In genomic region chr3:147796524-147796923, GRCm38 (mm10) we compare ENCODE assay signal across 23 mouse cellular contexts.
DNase-seq lines count a peak whose midpoint lies in the region; ATAC-seq lines count a peak whose summit lies in the region.
"Had no signal": no experiment of that assay in that cellular context is flagged by ENCODE, and none has a peak within 500 bp of the region (broad histone marks: within the 10 kb centered on the region; RNA-seq: fewer than 3 reads in every experiment).

No protein-coding gene starts in this region.

- H3K9ac ChIP-seq in heart, embryonic 16.5 days (ENCODE audit: low read length) = no peak overlapping the region
- H3K9ac ChIP-seq in heart, embryonic 12.5 days = no peak overlapping the region
- H3K9ac ChIP-seq: forebrain, postnatal 0 days; neural tube, embryonic 15.5 days had no signal

- peaks cover 3% of the 10 kb centered on the region for H3K4me1 ChIP-seq in heart, embryonic 16.5 days (ENCODE audit: control insufficient read depth, insufficient read depth, low read length)
- no peaks in the 10 kb centered on the region for H3K4me1 ChIP-seq in heart, embryonic 12.5 days (replicated peaks)
- H3K4me1 ChIP-seq: neural tube, embryonic 15.5 days had no signal

- no peak overlapping the region for H3K4me2 ChIP-seq in heart, embryonic 16.5 days (ENCODE audit: low read depth, low read length)
- no peak overlapping the region for H3K4me2 ChIP-seq in heart, embryonic 12.5 days
- H3K4me2 ChIP-seq: midbrain, embryonic 11.5 days; neural tube, embryonic 15.5 days had no signal

- DNase-seq in left cerebral cortex, postnatal 14 days (ENCODE audit: low spot score in 2 of 2) = peak; percentile 24 to 25
- no peak for DNase-seq in left cerebral cortex, postnatal 4 days
- DNase-seq in 3T3-L1 (ENCODE audit: low read depth, low spot score) = peak; percentile 40
- peak; percentile 35 for DNase-seq in brain, adult 2 months (ENCODE audit: low read depth, low spot score)
- no peak for DNase-seq in embryo, embryonic 10 days (ENCODE audit: low spot score)
- DNase-seq: adrenal gland, adult 8-10 months; cerebellum, adult 8-10 months; cerebellum, postnatal 36 days; forebrain, postnatal 0 days; gastrocnemius, postnatal 36 days; kidney, adult 9 months; kidney, postnatal 36 days; layer of hippocampus, postnatal 36 days; lung, postnatal 10 days; right cerebral cortex, postnatal 14 days; spleen, adult 18-20 months had no signal

- H3K27me3 ChIP-seq in heart, embryonic 16.5 days (ENCODE audit: control insufficient read depth, insufficient read depth, low read length) = no peaks in the 10 kb centered on the region
- H3K27me3 ChIP-seq in heart, embryonic 12.5 days (replicated peaks) = no peaks in the 10 kb centered on the region
- H3K27me3 ChIP-seq: neural tube, embryonic 15.5 days had no signal

- no peaks in the 10 kb centered on the region for H3K9me3 ChIP-seq in heart, embryonic 16.5 days (replicated peaks; ENCODE audit: control insufficient read depth, low read length)
- H3K9me3 ChIP-seq in heart, embryonic 12.5 days (replicated peaks) = no peaks in the 10 kb centered on the region
- H3K9me3 ChIP-seq: neural tube, embryonic 15.5 days had no signal

- H3K36me3 ChIP-seq in heart, embryonic 16.5 days (ENCODE audit: control insufficient read depth, insufficient read depth) = no peaks in the 10 kb centered on the region
- H3K36me3 ChIP-seq in heart, embryonic 12.5 days = no peaks in the 10 kb centered on the region
- H3K36me3 ChIP-seq: neural tube, embryonic 15.5 days had no signal

- 47% methylated on average over 8 of the region's 8 CpGs for WGBS in heart, embryonic 16.5 days
- 59% methylated on average over 8 of the region's 8 CpGs for WGBS in heart, embryonic 12.5 days

- ATAC-seq in heart, embryonic 16.5 days (replicated peaks; ENCODE audit: extremely low read depth, insufficient read depth, low FRiP score) = peak; percentile 86
- no peak for ATAC-seq in heart, embryonic 12.5 days (ENCODE audit: insufficient number of reproducible peaks, low FRiP score)
- ATAC-seq: activated CD4-positive, CD25-positive, alpha-beta regulatory T cell, adult 4 months; forebrain, postnatal 0 days; hindbrain, embryonic 16.5 days; intestine, embryonic 16.5 days had no signal

- intact Hi-C loops in left cerebral cortex, postnatal 14 days (cut with DNase I) = no loop called here
- intact Hi-C loops in left cerebral cortex, postnatal 4 days (cut with DNase I) = no loop called here

- no peak overlapping the region for H3K27ac ChIP-seq in heart, embryonic 16.5 days (ENCODE audit: low read length)
- no peak overlapping the region for H3K27ac ChIP-seq in heart, embryonic 12.5 days (ENCODE audit: poor library complexity, severe bottlenecking)
- H3K27ac ChIP-seq: neural tube, embryonic 15.5 days had no signal

- no peak overlapping the region for H3K4me3 ChIP-seq in heart, embryonic 16.5 days (ENCODE audit: low read length)
- H3K4me3 ChIP-seq in heart, embryonic 12.5 days = no peak overlapping the region
- H3K4me3 ChIP-seq: neural tube, embryonic 15.5 days had no signal

Comparison
In these comparisons a context has a peak if more than half of its experiments do, and no peak if none do; other contexts are left out.
1. DNase-seq: peak in left cerebral cortex, postnatal 14 days (2 of 2), 3T3-L1 (single experiment) and brain, adult 2 months (single experiment); none in left cerebral cortex, postnatal 4 days (single experiment) and embryo, embryonic 10 days (single experiment).